Mouse (Mus musculus) retina, postnatal 1 day (tissue): ENCODE measurements at regions not wholly inside any gene's neighbourhood (a gene's known extent, or its start where the extent isn't known, plus 50 kb on each side); places are given as distances from the start of the nearest gene placed in this dataset.
A peak's percentile ranks its signal among the peaks of the same experiment; 100 is the strongest.

Experiments
- DNase-seq: peaks from one replicate; pipeline ENCODE4 v3.0.0-alpha.2; 2012

DNA sequence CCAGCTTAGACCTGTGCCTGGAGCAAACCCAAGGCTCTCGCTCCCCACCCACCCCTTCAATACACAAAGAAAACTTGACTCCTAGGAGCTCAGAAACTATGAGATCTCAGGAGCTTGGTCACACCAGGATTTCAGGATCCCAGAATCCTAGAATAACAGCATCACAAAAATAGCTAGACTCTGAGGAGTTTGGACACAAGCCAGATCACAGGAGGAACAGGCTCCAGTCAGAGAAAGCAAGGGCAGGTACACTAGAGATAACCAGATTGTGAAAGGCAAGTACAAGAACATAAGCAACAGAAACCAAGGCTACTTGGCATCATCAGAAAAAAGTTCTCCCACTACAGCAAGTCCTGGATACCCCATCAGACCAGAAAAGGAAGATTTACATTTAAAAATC lies 221.5 kb downstream of the Epha7 start:
- no peak for DNase-seq

DNA sequence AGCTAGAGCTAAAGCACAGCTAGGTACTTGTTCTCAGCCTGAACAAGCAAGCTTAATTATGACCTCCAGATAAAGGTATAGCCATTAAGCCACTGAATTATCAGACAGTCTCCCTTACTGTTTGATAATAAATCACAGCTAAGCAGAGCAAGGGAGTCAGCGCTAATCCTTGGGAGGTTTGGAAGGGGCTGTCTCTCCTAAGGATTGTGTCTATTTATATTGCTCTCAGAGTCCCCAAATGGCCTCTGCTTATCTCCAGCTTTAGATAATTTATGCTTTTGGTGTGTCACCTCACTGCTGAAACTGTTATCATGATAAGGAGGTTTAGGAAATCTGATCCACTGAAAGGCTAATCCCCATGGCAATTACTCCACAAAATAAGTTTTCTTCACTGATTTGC lies 227.1 kb downstream of the Epha7 start:
- DNase-seq: peak; percentile 10

DNA sequence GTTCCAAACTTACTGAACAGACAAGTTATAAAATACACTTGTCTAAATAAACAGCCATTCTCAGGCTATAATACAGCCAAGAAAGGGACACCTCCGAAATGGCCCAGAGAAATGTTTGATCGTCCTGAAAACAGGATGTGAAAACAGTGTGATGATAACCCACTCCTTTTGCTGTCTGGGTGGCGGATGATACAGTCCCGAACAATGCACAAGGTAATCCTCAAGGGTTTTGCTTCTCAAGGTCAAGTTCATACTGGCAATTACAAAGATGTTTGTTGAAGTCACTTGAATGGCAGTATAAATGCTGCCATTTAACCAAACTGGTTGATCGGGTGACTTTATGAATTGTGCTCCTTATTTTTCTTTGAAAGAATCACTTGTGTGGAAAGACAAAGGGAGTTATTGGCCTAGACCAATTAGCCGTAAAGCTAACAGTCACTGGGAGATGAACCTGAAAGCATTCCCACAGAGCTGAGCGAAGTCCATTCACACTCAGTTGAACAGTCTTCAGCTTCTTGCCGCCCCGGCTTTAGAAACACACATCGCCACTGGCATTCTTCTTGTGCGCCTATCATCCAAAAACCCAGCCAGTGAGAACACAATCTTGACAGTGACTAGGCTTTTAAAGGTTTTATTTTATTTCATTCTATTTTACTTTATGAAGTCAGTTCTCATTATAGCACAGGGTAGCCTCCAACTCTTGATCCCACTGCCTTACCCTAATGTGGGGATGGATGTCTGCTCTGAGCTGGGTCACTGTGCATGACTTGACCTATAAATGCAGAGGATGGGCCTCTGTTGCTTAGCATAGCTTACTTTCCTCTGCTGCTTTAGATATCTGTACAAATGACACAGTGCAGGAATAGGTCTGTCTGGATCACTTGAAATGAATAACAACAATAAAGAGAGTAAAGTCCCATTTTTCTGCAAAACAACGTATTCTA lies 256.0 kb downstream of the Epha7 start:
- peak; percentile 27 for DNase-seq

GRCm38 (mm10) chr4:29074204-29074603 lies 261.3 kb downstream of the Epha7 start:
- no peak for DNase-seq

DNA sequence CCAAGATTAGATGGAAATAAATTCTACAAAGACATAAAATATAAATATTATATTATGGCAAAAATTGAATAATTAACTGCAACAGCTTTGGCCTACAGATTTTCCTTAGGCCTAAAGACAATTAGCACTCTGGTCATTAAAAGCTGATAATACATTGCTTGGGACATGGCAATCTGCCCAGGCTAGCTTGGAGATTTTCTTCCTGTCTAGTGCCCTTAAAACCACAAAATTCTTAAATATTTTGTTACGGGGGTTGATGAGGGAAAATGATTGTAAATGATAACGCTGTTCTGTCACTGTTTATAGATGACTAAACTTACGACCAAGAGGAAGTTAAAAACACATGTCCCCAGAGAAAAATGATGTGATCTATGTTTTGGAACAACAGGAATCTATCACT lies 261.9 kb downstream of the Epha7 start:
- no peak for DNase-seq

DNA sequence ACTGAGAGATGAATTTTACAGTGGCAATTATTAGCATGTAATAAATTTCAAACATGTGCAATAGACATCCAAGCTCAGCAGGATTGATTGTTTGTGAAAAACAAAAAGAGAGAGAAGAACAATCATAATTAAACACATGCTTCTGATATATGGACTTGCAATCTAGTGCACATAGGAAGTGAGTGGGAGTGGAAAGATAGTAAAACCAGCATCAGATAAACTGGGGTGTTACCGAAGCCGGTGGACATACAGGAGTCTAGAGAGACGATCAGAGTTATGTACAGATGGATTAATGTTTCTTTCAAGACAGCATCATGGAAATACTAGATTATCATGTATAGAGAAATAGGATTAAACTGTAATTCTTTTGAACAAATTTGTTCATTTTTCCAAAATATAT lies 263.8 kb downstream of the Epha7 start:
- no peak for DNase-seq

DNA sequence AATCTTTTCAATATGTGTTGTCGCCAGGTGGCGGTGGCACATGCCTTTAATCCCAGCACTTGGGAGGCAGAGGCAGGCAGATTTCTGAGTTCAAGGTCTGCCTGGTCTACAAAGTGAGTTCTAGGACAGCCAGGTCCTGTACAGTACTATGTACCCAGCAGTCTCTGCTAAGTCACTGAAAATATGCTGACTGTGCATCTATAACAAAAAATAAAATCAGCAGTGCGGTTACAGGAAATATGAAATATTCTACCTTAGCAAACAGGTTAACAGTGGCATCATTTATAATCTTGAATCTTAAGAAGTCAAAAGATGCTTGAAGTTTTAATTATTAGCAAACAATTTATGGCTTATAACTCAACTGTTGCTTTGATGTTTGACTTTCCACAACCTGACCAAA lies 265.5 kb downstream of the Epha7 start:
- DNase-seq: no peak

GRCm38 (mm10) chr4:29083545-29084290 lies 270.8 kb downstream of the Epha7 start:
- no peak for DNase-seq

- no peak for DNase-seq
Observed at GRCm38 (mm10) chr4:29090949-29091348, 278.0 kb downstream of the Epha7 start.

- DNase-seq: no peak
Observed at GRCm38 (mm10) chr4:29091495-29092211, 278.7 kb downstream of the Epha7 start.

DNA sequence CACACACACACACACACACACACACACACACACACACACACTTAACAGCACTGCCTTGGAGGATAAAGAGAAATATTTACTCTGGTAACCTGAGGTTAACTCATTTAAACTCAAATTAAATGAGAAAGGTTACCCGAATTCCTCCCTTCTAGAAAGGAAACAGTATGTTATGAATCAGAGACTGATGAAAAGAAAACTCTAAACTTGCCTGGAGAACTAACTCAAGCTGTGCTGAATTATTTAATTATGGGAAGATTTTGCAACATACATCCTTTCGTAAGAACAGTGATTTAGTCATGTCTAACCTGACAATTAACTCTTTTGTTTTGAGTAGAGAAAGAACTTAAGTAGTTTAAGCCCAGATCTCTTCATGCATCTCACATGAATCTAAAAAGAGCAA lies 289.4 kb downstream of the Epha7 start:
- no peak for DNase-seq

DNA sequence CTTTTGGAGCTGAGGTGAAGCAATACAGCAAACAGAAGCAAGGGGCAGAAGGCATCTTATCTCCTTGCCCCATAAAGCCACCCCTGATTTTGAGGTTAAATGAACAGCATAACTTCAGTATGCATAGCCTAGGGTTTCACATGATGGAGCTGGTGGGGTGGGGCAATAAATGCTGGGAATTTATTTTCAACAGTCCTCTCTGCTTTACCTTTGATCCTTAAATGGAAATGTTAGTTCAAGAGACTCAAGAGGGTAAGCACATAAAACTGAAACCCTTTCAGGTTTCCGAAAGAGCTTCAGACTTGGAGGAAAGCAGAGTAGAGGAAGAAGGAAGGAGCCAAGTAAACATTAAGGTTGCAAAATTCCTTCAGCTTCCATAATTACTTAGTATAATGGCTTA lies 290.5 kb downstream of the Epha7 start:
- no peak for DNase-seq

GRCm38 (mm10) chr4:29112552-29112951 lies 299.6 kb downstream of the Epha7 start:
- no peak for DNase-seq

DNA sequence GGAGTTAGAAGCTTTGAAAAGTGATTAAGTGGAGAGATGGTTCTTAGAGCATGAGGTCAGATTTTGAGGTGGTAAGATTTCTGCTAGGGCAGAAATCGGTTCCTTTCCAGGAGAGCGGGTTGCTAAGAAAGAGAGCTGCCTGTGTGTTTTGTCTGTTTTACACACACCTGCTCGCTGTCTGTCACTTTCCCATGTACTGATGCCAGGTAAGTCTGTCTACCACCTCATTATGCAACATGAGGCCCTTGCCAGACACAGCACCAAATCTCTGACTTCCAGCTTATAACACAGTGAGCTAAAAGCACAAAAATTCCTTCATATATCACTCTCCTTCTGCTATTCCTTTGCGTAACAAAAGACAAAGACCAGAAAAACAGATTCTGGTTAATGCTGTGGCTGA lies 304.1 kb downstream of the Epha7 start:
- no peak for DNase-seq

- DNase-seq: no peak
Observed at GRCm38 (mm10) chr4:29117926-29118325, 305.0 kb downstream of the Epha7 start.

GRCm38 (mm10) chr4:29118679-29119479 lies 305.9 kb downstream of the Epha7 start:
- DNase-seq: no peak

GRCm38 (mm10) chr4:29119480-29120153 lies 306.7 kb downstream of the Epha7 start:
- DNase-seq: peak; percentile 8

GRCm38 (mm10) chr4:29123697-29124377 lies 310.9 kb downstream of the Epha7 start:
- DNase-seq: no peak

- DNase-seq: no peak
Observed at GRCm38 (mm10) chr4:29130485-29130884, 317.6 kb downstream of the Epha7 start.

DNA sequence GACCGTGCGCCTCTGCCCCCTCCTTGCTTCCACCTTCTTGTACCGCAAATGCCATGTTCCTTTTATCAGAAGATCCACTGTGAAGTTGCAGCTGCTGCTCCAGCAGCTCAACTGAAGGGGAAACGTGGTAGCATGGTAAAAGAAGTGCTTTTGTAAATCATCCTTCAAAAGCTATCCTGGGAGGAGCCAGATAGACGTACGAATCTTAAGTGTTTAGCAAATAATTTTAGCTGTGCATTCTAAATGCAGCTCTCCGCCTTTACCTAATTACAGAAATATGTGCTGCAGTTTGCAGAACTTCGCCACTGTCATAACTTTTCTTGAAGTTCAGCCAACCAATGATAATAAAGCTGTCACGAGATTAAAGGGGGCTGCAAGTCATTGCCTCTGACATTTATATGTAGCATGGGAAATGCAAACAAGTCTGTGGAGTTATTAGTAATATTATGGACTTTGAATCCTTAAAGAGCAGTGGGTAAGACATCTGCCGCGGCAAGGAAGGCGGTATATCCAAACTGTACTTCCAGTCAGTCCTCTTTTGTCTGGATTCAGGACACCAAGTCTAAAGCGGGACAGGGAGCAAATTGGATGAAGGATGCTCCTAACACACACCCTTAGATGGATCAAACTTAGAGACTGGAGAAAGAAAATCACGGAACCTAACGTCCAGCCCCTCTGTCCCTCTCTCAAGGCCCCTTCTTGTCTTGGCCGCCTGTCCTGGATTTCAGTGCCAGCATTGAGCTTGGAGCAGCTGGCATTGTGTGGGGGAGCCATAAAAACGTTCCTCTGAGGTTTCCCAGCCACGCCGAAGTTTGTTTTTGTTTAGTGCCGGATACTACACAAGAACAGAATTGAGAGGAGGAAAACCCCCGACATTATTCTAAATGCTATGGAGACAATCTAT lies 320.7 kb downstream of the Epha7 start:
- no peak for DNase-seq
